25 mouse cellular contexts compared by ENCODE assay signal in genomic region chr7:30234276-30234858, GRCm38 (mm10). TPM values are rescaled to one million over a fixed set of nuclear protein-coding genes. Genes with fewer than 3 reads are reported as not detected.
DNase-seq lines count a peak whose midpoint lies in the region; TF ChIP-seq lines count a peak whose summit lies in the region.
"Had no signal": no experiment of that assay in that cellular context is flagged by ENCODE, and none has a peak within 500 bp of the region (broad histone marks: within the 10 kb centered on the region; RNA-seq: fewer than 3 reads in every experiment).

No protein-coding gene starts in this region.

- no peak overlapping the region for H3K4me3 ChIP-seq in lung, adult 2 months (replicated peaks; ENCODE audit: extremely low read depth, low read depth, low read length)
- H3K4me3 ChIP-seq: heart, embryonic 12.5 days; neural tube, embryonic 12.5 days; stomach, embryonic 15.5 days had no signal

- no peak for TF ChIP-seq CTCF in lung, adult 2 months (IDR thresholded peaks at IDR 0.05; ENCODE audit: insufficient read depth, low read length)

- no peak for TF ChIP-seq POLR2A in lung, adult 2 months (IDR thresholded peaks at IDR 0.05; ENCODE audit: borderline replicate concordance, extremely low read depth, low read depth, low read length)

- DNase-seq in gastrocnemius, adult 18-20 months (ENCODE audit: low spot score), result peak; percentile 48
- no peak for DNase-seq in gastrocnemius, postnatal 10 days
- peak; percentile 21 to 23 for DNase-seq in lung, adult 18-20 months
- no peak for DNase-seq in lung, adult 2 months
- DNase-seq in kidney, postnatal 36 days, result peak; percentile 88 to 91
- no peak for DNase-seq in B cell, adult 2 months
- DNase-seq in left cerebral cortex, adult 8-10 months (ENCODE audit: low spot score in 2 of 2), result no peak
- DNase-seq: forebrain, postnatal 0 days; heart, postnatal 36 days; liver, postnatal 0 days; right cerebral cortex, postnatal 14 days; thymus, adult 2 months had no signal

- 76% methylated on average over 15 of the region's 15 CpGs for WGBS in lung, adult 2 months

- peaks cover 10% of the 10 kb centered on the region for H3K4me1 ChIP-seq in lung, adult 2 months (ENCODE audit: control insufficient read depth, insufficient read depth, low read length)

RNA-seq across cellular contexts. Expression of gene Ovol3, which starts 1.2 kb away (rescaled TPM):
- total RNA-seq in gastrocnemius, adult 18-20 months (2021), result not detected
- under 1 TPM in 1 of 2 experiments, not detected in 1; 0.77 TPM for total RNA-seq in gastrocnemius, postnatal 10 days (2021)
- polyA plus RNA-seq in lung, adult 2 months (2012; rRNA removed), result not detected in 2 replicates
- not detected for total RNA-seq in left cerebral cortex, adult 8-10 months (2022)
- total RNA-seq: common myeloid progenitor, adult 5-6 weeks; ES-E14; forebrain, postnatal 0 days; gastrocnemius, postnatal 36 days; heart, postnatal 36 days; layer of hippocampus, postnatal 10 days; left cerebral cortex, postnatal 10 days; monocyte, adult 5-6 weeks had no signal
- polyA plus RNA-seq: cerebellum, adult 2 months; forebrain, postnatal 0 days; heart, embryonic 12.5 days; hindbrain, embryonic 16.5 days; kidney, postnatal 0 days; liver, postnatal 0 days; neural tube, embryonic 12.5 days; spleen, adult 2 months; stomach, embryonic 15.5 days had no signal

RNA-seq across cellular contexts. Expression of gene Tbcb, which starts 2.3 kb away (rescaled TPM):
- total RNA-seq in gastrocnemius, adult 18-20 months (2021), result 10 to 100 TPM; 29.6 to 31.9 TPM
- total RNA-seq in gastrocnemius, postnatal 10 days (2021), result 10 to 100 TPM; 42.8 to 47.0 TPM
- polyA plus RNA-seq in lung, adult 2 months (2012; rRNA removed), result 38.4 and 41.6 TPM in 2 replicates
- total RNA-seq in left cerebral cortex, adult 8-10 months (2022), result 100 to 1,000 TPM; 119 to 124 (median 122) TPM

RNA-seq across cellular contexts. Expression of gene Polr2i, which starts 2.6 kb away (rescaled TPM):
- total RNA-seq in gastrocnemius, adult 18-20 months (2021), result 10 to 100 TPM; 57.1 to 57.7 TPM
- total RNA-seq in gastrocnemius, postnatal 10 days (2021), result 10 to 100 TPM; 71.9 to 80.7 TPM
- 95.6 and 110 TPM in 2 replicates for polyA plus RNA-seq in lung, adult 2 months (2012; rRNA removed)
- 10 to 100 TPM; 56.6 to 66.4 (median 60.7) TPM for total RNA-seq in left cerebral cortex, adult 8-10 months (2022)

RNA-seq across cellular contexts. Expression of gene Capns1, which starts 35.8 kb away (rescaled TPM):
- total RNA-seq in gastrocnemius, adult 18-20 months (2021), result 100 to 1,000 TPM; 198 to 205 TPM
- total RNA-seq in gastrocnemius, postnatal 10 days (2021), result 100 to 1,000 TPM; 314 to 330 TPM
- 784 and 1,083 TPM in 2 replicates for polyA plus RNA-seq in lung, adult 2 months (2012; rRNA removed)
- 100 to 1,000 TPM; 173 to 205 (median 180) TPM for total RNA-seq in left cerebral cortex, adult 8-10 months (2022)

RNA-seq across cellular contexts. Expression of gene Thap8, which starts 45.5 kb away (rescaled TPM):
- not detected for total RNA-seq in gastrocnemius, adult 18-20 months (2021)
- under 1 TPM; 0.32 to 0.38 TPM for total RNA-seq in gastrocnemius, postnatal 10 days (2021)
- polyA plus RNA-seq in lung, adult 2 months (2012; rRNA removed), result 0.21 and 0.55 TPM in 2 replicates
- total RNA-seq in left cerebral cortex, adult 8-10 months (2022), result under 1 TPM; 0.36 to 0.50 (median 0.38) TPM
- total RNA-seq: common myeloid progenitor, adult 5-6 weeks had no signal
- polyA plus RNA-seq: cerebellum, adult 2 months had no signal

Comparison
In these comparisons a context has a peak if more than half of its experiments do, and no peak if none do; other contexts are left out.
1. DNase-seq: peak in gastrocnemius, adult 18-20 months (single experiment), lung, adult 18-20 months (2 of 2) and kidney, postnatal 36 days (2 of 2); none in gastrocnemius, postnatal 10 days (single experiment), lung, adult 2 months (single experiment), B cell, adult 2 months (0 of 2) and left cerebral cortex, adult 8-10 months (0 of 2).